Mouse (Mus musculus): ENCODE results near the gene Tnfsfm13.
A peak's percentile ranks its signal among the peaks of the same experiment; 100 is the strongest.
"Not testable (repeated sequence)": the region's sequence is repeated elsewhere in the genome, so short reads cannot be mapped to it uniquely, and the experiment has no call there.

The Tnfsfm13 gene

GRCm38 (mm10) chr11:69703814-69704612, 8.1 kb upstream of the Tnfsfm13 start:
- DNase-seq = no peak

- not testable (repeated sequence) for DNase-seq
Observed at GRCm38 (mm10) chr11:69703381-69703780, 7.5 kb upstream of the Tnfsfm13 start.

GRCm38 (mm10) chr11:69702886-69703285, 7.0 kb upstream of the Tnfsfm13 start:
- DNase-seq = not testable (repeated sequence)

GRCm38 (mm10) chr11:69699595-69699994, 3.7 kb upstream of the Tnfsfm13 start:
- no peak for DNase-seq

- DNase-seq = no peak
Observed at GRCm38 (mm10) chr11:69698574-69698973, 2.7 kb upstream of the Tnfsfm13 start.

GRCm38 (mm10) chr11:69697396-69697795, 1.5 kb upstream of the Tnfsfm13 start:
- no peak for DNase-seq

GRCm38 (mm10) chr11:69695046-69695360, 895 bp downstream of the Tnfsfm13 start:
- no peak for DNase-seq

- DNase-seq = no peak
Observed at GRCm38 (mm10) chr11:69693421-69693965, 2.4 kb downstream of the Tnfsfm13 start.

GRCm38 (mm10) chr11:69692863-69693262, 3.0 kb downstream of the Tnfsfm13 start:
- no peak for DNase-seq

- DNase-seq = no peak
Observed at GRCm38 (mm10) chr11:69692196-69692811, 3.6 kb downstream of the Tnfsfm13 start.

GRCm38 (mm10) chr11:69689891-69690290, 6.0 kb downstream of the Tnfsfm13 start:
- no peak for DNase-seq

GRCm38 (mm10) chr11:69687061-69687460, 8.8 kb downstream of the Tnfsfm13 start:
- DNase-seq = no peak

GRCm38 (mm10) chr11:69686377-69686776, 9.5 kb downstream of the Tnfsfm13 start:
- peak; percentile 90 to 91 for DNase-seq

GRCm38 (mm10) chr11:69685526-69686148, 10.3 kb downstream of the Tnfsfm13 start, which contains the start of gene Tnfsf13:
Tnfsf13 (minus strand) TSS chr11:69685784.
- DNase-seq = peak; percentile 78 to 82

- DNase-seq = peak; percentile 54 to 61
Observed at GRCm38 (mm10) chr11:69684936-69685335, 11.0 kb downstream of the Tnfsfm13 start.

GRCm38 (mm10) chr11:69684128-69684745, 11.7 kb downstream of the Tnfsfm13 start:
- DNase-seq = peak; percentile 42 to 48

GRCm38 (mm10) chr11:69683576-69683975, 12.3 kb downstream of the Tnfsfm13 start:
- DNase-seq = peak in 1 of 2 experiments; percentile 31

- peak; percentile 96 to 97 for DNase-seq
Observed at GRCm38 (mm10) chr11:69682840-69683533, 12.9 kb downstream of the Tnfsfm13 start.

- DNase-seq = peak in 1 of 2 experiments; percentile 39
Observed at GRCm38 (mm10) chr11:69682209-69682839, 13.6 kb downstream of the Tnfsfm13 start.

- DNase-seq = peak; percentile 99
Observed at GRCm38 (mm10) chr11:69681314-69682208, 14.3 kb downstream of the Tnfsfm13 start, which contains the start of gene Senp3. Senp3 (minus strand) TSS chr11:69682084.

All from cerebellum, postnatal 10 days (tissue).